Mouse (Mus musculus): ENCODE results near the gene Tgfbr1.
A peak's percentile ranks its signal among the peaks of the same experiment; 100 is the strongest.

- TF ChIP-seq CTCF (IDR thresholded peaks at IDR 0.05; ENCODE audit: extremely low read depth, insufficient read depth, insufficient read length, insufficient replicate concordance) (peak; percentile 51; the same call in 1 of the 2 replicates), POLR2A (IDR thresholded peaks at IDR 0.05; ENCODE audit: low read depth, low read length) (no peak)
Measured at GRCm38 (mm10) chr4:47399824-47400223, 46.8 kb downstream of the Tgfbr1 start.

Measured in spleen, adult 2 months (tissue).